Mouse (Mus musculus) cortical plate, adult 2 months (tissue): ENCODE measurements around the gene Btaf1. TPM values are rescaled to one million over a fixed set of nuclear protein-coding genes. Genes with fewer than 3 reads are reported as not detected.

Experiments used
- H3K27ac ChIP-seq: fragments of 200-500 bp; 2 replicates; pipeline ENCODE4 v1.5.1; 2012; ENCODE audit warnings: low read length, control low read depth, inconsistent platforms; ENCODE audit not compliant: insufficient read depth
- H3K4me1 ChIP-seq: fragments of 200-500 bp; 2 replicates; pipeline ENCODE4 v1.6.1; 2011; ENCODE audit warnings: low read length; ENCODE audit not compliant: control insufficient read depth, insufficient read depth
- H3K4me3 ChIP-seq: fragments of 200-500 bp; 2 replicates; pipeline ENCODE4 v1.5.1; 2011; ENCODE audit warnings: mild to moderate bottlenecking, low read length, control low read depth; ENCODE audit not compliant: insufficient read depth
- CTCF ChIP-seq: fragments of 200-500 bp; IDR thresholded peaks from 2 replicates; pipeline ENCODE4 v1.5.1; 2011; ENCODE audit warnings: mild to moderate bottlenecking, control low read depth, low read length; ENCODE audit not compliant: insufficient read depth; ENCODE audit errors: extremely low read depth
- POLR2A ChIP-seq: fragments of 200-500 bp; IDR thresholded peaks from 2 replicates; pipeline ENCODE4 v1.6.1; 2011; ENCODE audit warnings: mild to moderate bottlenecking, low read length, control low read depth; ENCODE audit not compliant: insufficient read depth; ENCODE audit errors: extremely low read depth
- polyA plus RNA-seq: library from polyadenylated mRNA; depleted of rRNA; stranded (reverse); fragments of >200 nt; gene quantifications from 2 replicates; pipeline ENCODE4 v1.2.3, GENCODE M21; 2012

Gene Btaf1
- polyA plus RNA-seq, 1 experiment = 13.0 TPM

DNA sequence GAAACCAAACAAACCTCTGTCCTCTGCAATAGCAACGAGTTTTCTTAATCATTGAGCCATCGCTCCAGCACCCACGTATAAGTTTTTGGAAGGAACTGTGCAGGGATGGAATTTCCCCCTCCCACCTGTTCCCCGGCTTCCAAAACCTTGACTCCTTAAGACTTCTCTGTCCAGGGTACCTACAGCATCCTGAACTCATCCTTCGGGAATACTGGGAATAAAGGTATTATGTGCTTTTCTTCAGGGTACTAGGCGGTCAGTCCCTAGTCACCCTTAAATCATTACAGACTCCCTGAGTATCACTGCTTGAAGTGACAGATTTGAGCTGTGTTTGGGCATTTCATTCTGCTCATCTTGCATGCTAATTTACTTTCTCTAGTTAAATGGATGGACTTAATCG lies 22.5 kb upstream of the Btaf1 start:
- Histone ChIP-seq H3K27ac (no peak overlapping the region), H3K4me1 (no peaks in the 10 kb centered on the region; the same call in 1 of the 2 replicates)
- TF ChIP-seq POLR2A = no peak
- no peak for TF ChIP-seq CTCF

DNA sequence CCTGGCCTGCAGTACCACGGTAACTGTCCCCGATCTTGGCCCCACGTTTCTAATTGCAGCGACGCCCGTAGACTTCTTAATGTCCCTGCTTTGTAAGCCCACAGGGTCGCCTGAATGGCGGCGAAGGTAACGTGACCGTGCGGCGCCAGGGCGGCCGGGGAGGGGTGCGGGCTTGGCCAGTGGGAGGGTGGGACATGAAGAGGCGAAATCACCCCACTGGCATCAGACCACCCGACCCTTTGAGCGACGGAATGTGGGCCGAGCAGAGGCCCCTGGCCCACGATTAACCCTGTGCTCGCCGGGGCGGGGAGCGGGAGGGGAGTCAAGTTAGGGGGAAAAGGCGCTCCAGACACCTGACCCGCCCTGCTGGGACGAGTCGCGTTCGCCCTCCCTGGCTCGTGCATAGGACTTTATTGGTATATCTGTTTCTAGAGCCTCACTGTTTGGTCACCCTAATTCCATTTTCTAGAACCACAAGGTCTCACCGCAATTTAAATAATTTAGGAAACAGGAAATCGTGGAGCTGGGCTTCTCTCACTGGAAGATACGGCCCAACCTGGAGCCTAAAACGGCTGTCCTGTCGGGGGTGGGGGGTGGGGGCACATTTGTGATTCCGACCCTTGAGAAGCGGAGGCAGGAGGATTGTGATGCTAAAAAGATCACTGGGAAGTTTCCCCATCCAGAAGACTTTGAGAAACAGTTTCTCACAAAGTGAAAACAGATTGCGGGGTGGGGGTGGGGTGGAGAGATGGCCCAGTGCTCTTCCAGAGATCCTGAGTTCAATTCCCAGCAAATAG lies 21.5 kb upstream of the Btaf1 start:
- TF ChIP-seq CTCF (no peak), POLR2A (peak; percentile 33; the same call in 1 of the 2 replicates)
- H3K27ac ChIP-seq = no peak overlapping the region
- H3K4me1 ChIP-seq = no peaks in the 10 kb centered on the region; the same call in 1 of the 2 replicates
- H3K4me3 ChIP-seq = peak overlapping the region; percentile 62

More for the DNA sequence above, 22.5 kb upstream of the Btaf1 start:
- H3K4me3 ChIP-seq = no peak overlapping the region; the same call in 1 of the 2 replicates

DNA sequence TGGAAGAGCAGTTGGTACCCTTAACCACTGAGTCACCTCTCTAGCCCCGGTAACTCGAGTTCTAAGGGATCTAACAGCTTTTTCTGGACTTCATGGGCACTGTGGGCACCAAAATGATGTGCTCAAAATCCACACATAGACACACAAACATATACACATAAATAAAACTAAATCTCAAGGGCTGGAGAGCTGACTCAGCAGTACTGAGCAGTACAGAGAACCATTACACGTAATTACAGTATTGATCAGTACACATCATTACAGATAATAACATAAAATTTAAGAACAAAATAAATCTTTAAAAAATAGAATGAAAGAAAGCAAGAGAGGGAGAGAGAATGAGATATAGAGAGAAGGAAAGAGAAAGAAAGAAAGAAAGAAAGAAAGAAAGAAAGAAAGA lies 16.7 kb upstream of the Btaf1 start:
- Histone ChIP-seq H3K27ac (no peak overlapping the region), H3K4me3 (no peak overlapping the region), H3K4me1 (peaks cover 2% of the 10 kb centered on the region; the same call in 1 of the 2 replicates)
- TF ChIP-seq CTCF = no peak
- no peak for TF ChIP-seq POLR2A

DNA sequence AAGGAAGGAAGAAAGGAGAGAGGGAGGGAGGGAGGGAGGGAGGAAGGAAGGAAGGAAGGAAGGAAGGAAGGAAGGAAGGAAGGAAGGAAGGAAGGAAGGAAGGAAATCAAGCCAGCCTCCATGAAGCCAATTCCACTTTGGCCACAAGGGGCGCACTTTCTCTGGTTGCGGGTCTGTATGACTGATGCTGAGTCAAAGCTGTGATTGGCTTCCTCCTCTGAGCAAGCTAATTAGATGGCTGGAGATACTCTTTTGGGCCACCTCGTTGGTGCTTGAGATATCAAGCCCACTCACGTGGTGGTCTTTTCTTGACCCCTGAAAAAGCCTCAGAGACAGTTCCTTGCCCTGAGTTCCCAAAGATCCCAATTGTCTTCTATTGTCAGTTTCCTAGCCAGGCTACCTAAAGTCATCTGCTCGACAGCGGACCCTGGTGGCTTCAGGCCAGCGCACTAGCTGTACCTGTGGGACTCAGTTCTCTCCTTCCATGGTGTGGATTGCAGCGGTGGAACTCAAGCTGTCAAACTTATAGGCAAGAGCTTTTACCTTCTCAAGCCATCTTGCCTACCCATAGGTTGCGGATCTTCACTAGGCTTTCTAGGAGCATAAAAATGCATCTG lies 16.1 kb upstream of the Btaf1 start:
- TF ChIP-seq CTCF (peak; percentile 55), POLR2A (no peak)
- no peak overlapping the region for H3K4me3 ChIP-seq
- peaks cover 2% of the 10 kb centered on the region; the same call in 1 of the 2 replicates for H3K4me1 ChIP-seq
- no peak overlapping the region for H3K27ac ChIP-seq

DNA sequence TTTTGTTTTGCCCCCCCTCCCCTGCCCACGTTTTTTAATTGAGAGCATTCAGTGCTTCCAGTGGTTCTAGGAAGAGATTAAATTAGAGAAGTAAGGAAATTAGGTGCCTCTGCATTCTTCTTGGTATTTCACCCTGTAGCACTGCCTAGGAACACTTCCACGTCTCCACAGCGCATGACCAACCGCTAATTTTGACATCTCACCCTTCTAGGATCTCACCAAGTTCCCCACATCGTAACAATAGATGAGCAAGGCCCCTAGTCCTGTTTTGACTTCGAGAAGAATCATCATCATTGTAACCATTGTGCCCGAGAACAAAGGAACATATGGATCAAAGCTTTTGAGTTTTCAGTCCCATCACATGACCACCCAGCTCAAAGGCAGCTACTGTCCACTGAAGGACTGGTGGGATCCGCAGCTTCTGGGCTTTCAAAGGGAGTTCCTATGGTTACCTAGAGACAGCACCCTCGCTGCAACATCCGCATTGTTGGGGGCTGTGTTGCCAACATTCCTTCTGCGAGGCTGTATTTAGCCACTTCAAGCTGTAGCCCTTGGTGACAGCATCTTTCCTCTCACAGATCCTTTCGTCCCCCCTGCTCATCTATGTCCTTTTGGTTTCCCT lies 15.3 kb upstream of the Btaf1 start:
- Histone ChIP-seq H3K4me1 (peaks cover 2% of the 10 kb centered on the region; the same call in 1 of the 2 replicates), H3K27ac (no peak overlapping the region), H3K4me3 (no peak overlapping the region)
- peak; percentile 50; the same call in 1 of the 2 replicates for TF ChIP-seq POLR2A
- no peak for TF ChIP-seq CTCF

DNA sequence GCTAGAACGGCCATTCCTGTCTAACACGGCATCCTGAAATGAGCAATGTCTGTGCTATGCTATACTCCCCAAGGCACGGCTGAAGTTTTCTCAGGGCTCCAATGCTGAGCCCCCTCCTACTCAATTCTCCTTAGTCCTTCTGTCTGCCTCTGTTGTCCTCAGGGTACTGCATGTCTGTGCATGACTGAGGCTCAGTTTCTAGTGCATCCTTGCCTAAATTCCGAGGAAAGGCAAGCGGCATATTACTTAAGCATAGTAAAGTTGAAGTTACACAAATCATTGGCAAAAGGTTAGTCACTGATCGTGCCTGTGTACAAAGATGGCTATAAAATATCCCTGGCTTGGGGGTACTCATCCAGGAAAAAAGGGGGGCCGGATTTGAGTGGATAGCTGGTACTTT lies 12.8 kb upstream of the Btaf1 start:
- TF ChIP-seq POLR2A = no peak
- TF ChIP-seq CTCF = no peak
- Histone ChIP-seq H3K4me3 (no peak overlapping the region), H3K27ac (no peak overlapping the region), H3K4me1 (peaks cover 2% of the 10 kb centered on the region; the same call in 1 of the 2 replicates)

DNA sequence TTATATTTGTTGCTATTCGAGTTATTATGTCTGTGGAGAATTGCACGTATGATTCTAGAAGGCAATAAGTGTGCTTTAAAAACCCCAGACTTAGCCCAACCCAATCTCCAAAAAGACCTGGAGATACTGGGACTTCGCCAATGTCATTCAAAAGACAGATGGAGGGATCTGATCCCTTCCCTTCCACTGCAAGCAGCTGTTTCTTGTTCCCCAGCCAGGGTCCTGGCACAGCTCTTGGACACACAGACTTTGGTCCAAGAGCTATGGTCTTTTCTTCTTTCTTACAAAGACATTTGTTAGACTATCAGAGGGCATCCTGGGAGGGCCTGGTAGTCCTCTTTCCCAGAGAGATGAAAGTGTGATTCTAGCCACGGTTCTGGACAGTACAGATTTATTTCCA lies 9.7 kb upstream of the Btaf1 start:
- Histone ChIP-seq H3K27ac (no peak overlapping the region), H3K4me1 (no peaks in the 10 kb centered on the region), H3K4me3 (no peak overlapping the region)
- no peak for TF ChIP-seq POLR2A
- TF ChIP-seq CTCF = no peak

DNA sequence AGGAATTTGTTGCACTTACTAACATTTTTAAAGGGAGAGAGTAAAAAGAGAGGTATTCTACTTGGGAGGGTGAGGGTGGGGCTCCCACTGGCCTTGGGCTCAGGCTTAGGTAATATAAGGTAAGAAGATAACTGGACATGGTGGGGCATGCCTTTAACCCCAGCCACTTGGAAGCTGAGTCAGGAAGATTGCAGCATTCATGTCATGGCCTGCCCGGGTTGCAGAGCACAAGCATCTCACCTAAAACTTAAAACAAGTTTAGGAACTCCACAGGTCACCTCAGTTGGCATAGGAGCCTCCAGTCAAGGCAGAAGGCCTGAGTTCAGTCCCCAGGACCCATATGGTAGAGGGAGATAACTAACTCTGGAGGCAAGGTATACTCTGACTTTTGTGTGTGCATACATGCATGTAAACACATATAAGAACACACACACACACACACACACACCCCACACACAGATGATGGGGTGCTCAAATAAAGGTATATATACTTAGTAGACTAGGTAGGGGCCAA lies 8.9 kb upstream of the Btaf1 start:
- H3K4me1 ChIP-seq = no peaks in the 10 kb centered on the region
- TF ChIP-seq CTCF (no peak), POLR2A (no peak)
- no peak overlapping the region for H3K27ac ChIP-seq
- H3K4me3 ChIP-seq = no peak overlapping the region
